Mouse (Mus musculus) embryonic fibroblast, embryonic 13.5 days (primary cell): ENCODE results near the gene Ak4. TPM values are rescaled to one million over a fixed set of nuclear protein-coding genes. Genes with fewer than 3 reads are reported as not detected.

Experiments used
- H3K27ac ChIP-seq: 2 replicates; pipeline ENCODE4 v1.5.1; 2012; ENCODE audit warnings: low read length, control low read depth, inconsistent platforms; ENCODE audit not compliant: insufficient read depth
- H3K4me1 ChIP-seq: 2 replicates; pipeline ENCODE4 v1.6.1; 2011; ENCODE audit warnings: low read length; ENCODE audit not compliant: control insufficient read depth, insufficient read depth
- H3K4me3 ChIP-seq: 2 replicates; pipeline ENCODE4 v1.5.1; 2011; ENCODE audit warnings: mild to moderate bottlenecking, control low read depth, low read length; ENCODE audit not compliant: insufficient read depth
- CTCF ChIP-seq: IDR thresholded peaks from 2 replicates; pipeline ENCODE4 v1.5.1; 2011; ENCODE audit warnings: mild to moderate bottlenecking, control low read depth, low read length, moderate library complexity, borderline replicate concordance; ENCODE audit not compliant: insufficient read depth
- POLR2A ChIP-seq: IDR thresholded peaks from 2 replicates; pipeline ENCODE4 v1.6.1; 2011; ENCODE audit warnings: low read depth, mild to moderate bottlenecking, control low read depth, low read length, moderate library complexity
- polyA plus RNA-seq: library from polyadenylated mRNA; stranded (reverse); fragments of >200 nt; gene quantifications from 2 replicates; pipeline ENCODE4 v1.2.4, GENCODE M21; 2011; ENCODE audit warnings: low read depth; ENCODE audit not compliant: missing spikeins, insufficient read length

Gene Ak4
- polyA plus RNA-seq, 1 experiment: 9.1 TPM

GRCm38 (mm10) chr4:101490320-101490917 lies 71.3 kb downstream of the Ak4 start:
- Histone ChIP-seq H3K4me1 (no peaks in the 10 kb centered on the region), H3K27ac (no peak overlapping the region), H3K4me3 (no peak overlapping the region)
- no peak for TF ChIP-seq CTCF
- TF ChIP-seq POLR2A: no peak

GRCm38 (mm10) chr4:101491704-101492103 lies 72.6 kb downstream of the Ak4 start:
- Histone ChIP-seq H3K27ac (no peak overlapping the region), H3K4me1 (no peaks in the 10 kb centered on the region), H3K4me3 (no peak overlapping the region)
- no peak for TF ChIP-seq CTCF
- no peak for TF ChIP-seq POLR2A

GRCm38 (mm10) chr4:101493611-101494197 lies 74.6 kb downstream of the Ak4 start:
- no peak for TF ChIP-seq POLR2A
- no peak for TF ChIP-seq CTCF
- Histone ChIP-seq H3K4me3 (no peak overlapping the region), H3K27ac (no peak overlapping the region), H3K4me1 (no peaks in the 10 kb centered on the region)

- Histone ChIP-seq H3K27ac (no peak overlapping the region), H3K4me1 (no peaks in the 10 kb centered on the region), H3K4me3 (peak overlapping the region; percentile 15)
- TF ChIP-seq CTCF (no peak), POLR2A (no peak)
Measured at GRCm38 (mm10) chr4:101496188-101496533, 77.1 kb downstream of the Ak4 start.

- Histone ChIP-seq H3K27ac (no peak within 1 kb of the TSS), H3K4me1 (no peaks in the 10 kb centered on the region), H3K4me3 (peak within 1 kb of the TSS; percentile 15)
- no peak for TF ChIP-seq POLR2A
- no peak for TF ChIP-seq CTCF
Measured at GRCm38 (mm10) chr4:101496534-101497237, 77.6 kb downstream of the Ak4 start, which contains the start of gene Dnajc6. Gene Dnajc6, plus strand, starts transcription at chr4:101496648.

GRCm38 (mm10) chr4:101497336-101497735 lies 78.3 kb downstream of the Ak4 start:
- Histone ChIP-seq H3K4me3 (no peak overlapping the region), H3K4me1 (no peaks in the 10 kb centered on the region), H3K27ac (no peak overlapping the region)
- no peak for TF ChIP-seq CTCF
- no peak for TF ChIP-seq POLR2A

GRCm38 (mm10) chr4:101504470-101505007 lies 85.5 kb downstream of the Ak4 start:
- Histone ChIP-seq H3K4me3 (no peak overlapping the region), H3K4me1 (no peaks in the 10 kb centered on the region), H3K27ac (no peak overlapping the region)
- TF ChIP-seq POLR2A: no peak
- no peak for TF ChIP-seq CTCF

- Histone ChIP-seq H3K4me1 (no peaks in the 10 kb centered on the region), H3K27ac (no peak overlapping the region), H3K4me3 (no peak overlapping the region)
- no peak for TF ChIP-seq CTCF
- TF ChIP-seq POLR2A: no peak
Measured at GRCm38 (mm10) chr4:101505966-101506365, 86.9 kb downstream of the Ak4 start.

GRCm38 (mm10) chr4:101506372-101506771 lies 87.3 kb downstream of the Ak4 start:
- H3K4me1 ChIP-seq: no peaks in the 10 kb centered on the region
- H3K4me3 ChIP-seq: no peak overlapping the region
- H3K27ac ChIP-seq: no peak overlapping the region
- TF ChIP-seq CTCF (no peak), POLR2A (no peak)

GRCm38 (mm10) chr4:101507571-101508422 lies 88.7 kb downstream of the Ak4 start:
- Histone ChIP-seq H3K27ac (no peak overlapping the region), H3K4me1 (no peaks in the 10 kb centered on the region), H3K4me3 (peak overlapping the region; percentile 35)
- no peak for TF ChIP-seq POLR2A
